Mouse (Mus musculus): ENCODE measurements around the gene Cfap46. TPM values are rescaled to one million over a fixed set of nuclear protein-coding genes. Genes with fewer than 3 reads are reported as not detected.
A peak's percentile ranks its signal among the peaks of the same experiment; 100 is the strongest.

Cfap46 gene
- total and polyA plus RNA-seq, 2 experiments, result 0.04 to 0.09 TPM

- Histone ChIP-seq H3K4me3 (ENCODE audit: insufficient read depth, low read depth, low read length) (no peak overlapping the region), H3K9ac (ENCODE audit: low read depth, low read length) (no peak overlapping the region), H3K27ac (replicated peaks; ENCODE audit: insufficient read depth, low read depth, low read length) (no peak overlapping the region), H3K36me3 (ENCODE audit: control insufficient read depth, insufficient read depth, low read length) (no peaks in the 10 kb centered on the region), H3K79me2 (ENCODE audit: control insufficient read depth, insufficient read depth, low read length) (no peaks in the 10 kb centered on the region), H3K27me3 (ENCODE audit: control insufficient read depth, insufficient read depth, low read length) (no peaks in the 10 kb centered on the region), H3K4me1 (ENCODE audit: control insufficient read depth, insufficient read depth, low read length) (no peaks in the 10 kb centered on the region)
- DNase-seq (ENCODE audit: extremely low read depth, low read depth, low spot score), result no peak
- 68% methylated on average over 7 of the region's 7 CpGs for WGBS
- no peak for TF ChIP-seq CTCF (IDR thresholded peaks at IDR 0.05; ENCODE audit: low read depth, low read length)
- no peak for TF ChIP-seq POLR2A (IDR thresholded peaks at IDR 0.05; ENCODE audit: extremely low read depth, insufficient read depth, low read length)
These were observed 33.9 kb downstream of the Cfap46 start for GRCm38 (mm10) chr7:139649698-139650097.

- Histone ChIP-seq H3K79me2 (ENCODE audit: control insufficient read depth, insufficient read depth, low read length) (no peaks in the 10 kb centered on the region), H3K27ac (replicated peaks; ENCODE audit: insufficient read depth, low read depth, low read length) (no peak overlapping the region), H3K27me3 (ENCODE audit: control insufficient read depth, insufficient read depth, low read length) (no peaks in the 10 kb centered on the region), H3K36me3 (ENCODE audit: control insufficient read depth, insufficient read depth, low read length) (no peaks in the 10 kb centered on the region), H3K4me3 (ENCODE audit: insufficient read depth, low read depth, low read length) (no peak overlapping the region), H3K9ac (ENCODE audit: low read depth, low read length) (no peak overlapping the region), H3K4me1 (ENCODE audit: control insufficient read depth, insufficient read depth, low read length) (no peaks in the 10 kb centered on the region)
- WGBS, result 42% methylated on average over 10 of the region's 10 CpGs
- peak; percentile 70 for DNase-seq (ENCODE audit: extremely low read depth, low read depth, low spot score)
- TF ChIP-seq POLR2A (IDR thresholded peaks at IDR 0.05; ENCODE audit: extremely low read depth, insufficient read depth, low read length) (no peak), CTCF (IDR thresholded peaks at IDR 0.05; ENCODE audit: low read depth, low read length) (peak; percentile 83)
These were observed 35.4 kb downstream of the Cfap46 start for GRCm38 (mm10) chr7:139648107-139648824.

GRCm38 (mm10) chr7:139633393-139633792 is 50.2 kb downstream of the Cfap46 start:
- H3K4me3 ChIP-seq (ENCODE audit: insufficient read depth, low read depth, low read length), result no peak overlapping the region
- no peaks in the 10 kb centered on the region for H3K79me2 ChIP-seq (ENCODE audit: control insufficient read depth, insufficient read depth, low read length)
- H3K27ac ChIP-seq (replicated peaks; ENCODE audit: insufficient read depth, low read depth, low read length), result no peak overlapping the region
- no peaks in the 10 kb centered on the region for H3K27me3 ChIP-seq (ENCODE audit: control insufficient read depth, insufficient read depth, low read length)
- no peak for DNase-seq (ENCODE audit: extremely low read depth, low read depth, low spot score)
- no peaks in the 10 kb centered on the region for H3K4me1 ChIP-seq (ENCODE audit: control insufficient read depth, insufficient read depth, low read length)
- no peak overlapping the region for H3K9ac ChIP-seq (ENCODE audit: low read depth, low read length)
- H3K36me3 ChIP-seq (ENCODE audit: control insufficient read depth, insufficient read depth, low read length), result no peaks in the 10 kb centered on the region
- no peak for TF ChIP-seq POLR2A (IDR thresholded peaks at IDR 0.05; ENCODE audit: extremely low read depth, insufficient read depth, low read length)
- no peak for TF ChIP-seq CTCF (IDR thresholded peaks at IDR 0.05; ENCODE audit: low read depth, low read length)
- WGBS, result 77% methylated on average over 2 of the region's 2 CpGs

GRCm38 (mm10) chr7:139625156-139625555 is 58.5 kb downstream of the Cfap46 start:
- H3K4me3 ChIP-seq (ENCODE audit: insufficient read depth, low read depth, low read length), result no peak overlapping the region
- no peaks in the 10 kb centered on the region for H3K79me2 ChIP-seq (ENCODE audit: control insufficient read depth, insufficient read depth, low read length)
- no peak overlapping the region for H3K27ac ChIP-seq (replicated peaks; ENCODE audit: insufficient read depth, low read depth, low read length)
- 86% methylated on average over 9 of the region's 9 CpGs for WGBS
- H3K9ac ChIP-seq (ENCODE audit: low read depth, low read length), result no peak overlapping the region
- no peak for DNase-seq (ENCODE audit: extremely low read depth, low read depth, low spot score)
- no peaks in the 10 kb centered on the region for H3K36me3 ChIP-seq (ENCODE audit: control insufficient read depth, insufficient read depth, low read length)
- H3K4me1 ChIP-seq (ENCODE audit: control insufficient read depth, insufficient read depth, low read length), result no peaks in the 10 kb centered on the region
- no peaks in the 10 kb centered on the region for H3K27me3 ChIP-seq (ENCODE audit: control insufficient read depth, insufficient read depth, low read length)
- TF ChIP-seq POLR2A (IDR thresholded peaks at IDR 0.05; ENCODE audit: extremely low read depth, insufficient read depth, low read length) (no peak), CTCF (IDR thresholded peaks at IDR 0.05; ENCODE audit: low read depth, low read length) (no peak)

- Histone ChIP-seq H3K9ac (ENCODE audit: low read depth, low read length) (no peak overlapping the region), H3K27ac (replicated peaks; ENCODE audit: insufficient read depth, low read depth, low read length) (no peak overlapping the region), H3K36me3 (ENCODE audit: control insufficient read depth, insufficient read depth, low read length) (no peaks in the 10 kb centered on the region), H3K4me3 (ENCODE audit: insufficient read depth, low read depth, low read length) (no peak overlapping the region), H3K79me2 (ENCODE audit: control insufficient read depth, insufficient read depth, low read length) (no peaks in the 10 kb centered on the region), H3K27me3 (ENCODE audit: control insufficient read depth, insufficient read depth, low read length) (no peaks in the 10 kb centered on the region), H3K4me1 (ENCODE audit: control insufficient read depth, insufficient read depth, low read length) (no peaks in the 10 kb centered on the region)
- WGBS, result 83% methylated on average over 13 of the region's 13 CpGs
- TF ChIP-seq CTCF (IDR thresholded peaks at IDR 0.05; ENCODE audit: low read depth, low read length), result no peak
- TF ChIP-seq POLR2A (IDR thresholded peaks at IDR 0.05; ENCODE audit: extremely low read depth, insufficient read depth, low read length), result no peak
- DNase-seq (ENCODE audit: extremely low read depth, low read depth, low spot score), result no peak
These were observed 61.0 kb downstream of the Cfap46 start for GRCm38 (mm10) chr7:139622568-139622967.

Measured in liver, adult 2 months (tissue).